Mouse (Mus musculus) layer of hippocampus, adult 9-10 months (tissue): ENCODE results near the gene Ibtk.
"Not testable (repeated sequence)": the region's sequence is repeated elsewhere in the genome, so short reads cannot be mapped to it uniquely, and the experiment has no call there.

ENCODE experiments used
- DNase-seq: peaks from one replicate; pipeline ENCODE4 v3.0.0; 2022; ENCODE audit warnings: low spot score

Gene Ibtk

GRCm38 (mm10) chr9:85749142-85749921 is at the start of gene Ibtk:
Ibtk (minus strand) TSS chr9:85749334.
- peak; percentile 98 for DNase-seq

- DNase-seq = not testable (repeated sequence)
Measured at GRCm38 (mm10) chr9:85791521-85791920, 42.4 kb upstream of the Ibtk start.

GRCm38 (mm10) chr9:85780249-85780648 is 31.1 kb upstream of the Ibtk start:
- DNase-seq = no peak

- peak; percentile 32 for DNase-seq
Measured at GRCm38 (mm10) chr9:85779458-85779857, 30.3 kb upstream of the Ibtk start.

GRCm38 (mm10) chr9:85777544-85777943 is 28.4 kb upstream of the Ibtk start:
- peak; percentile 9 for DNase-seq

- DNase-seq = no peak
Measured at GRCm38 (mm10) chr9:85772280-85772679, 23.1 kb upstream of the Ibtk start.

GRCm38 (mm10) chr9:85771454-85771853 is 22.3 kb upstream of the Ibtk start:
- DNase-seq = no peak

GRCm38 (mm10) chr9:85770369-85770768 is 21.2 kb upstream of the Ibtk start:
- no peak for DNase-seq

GRCm38 (mm10) chr9:85769057-85769789 is 20.1 kb upstream of the Ibtk start:
- DNase-seq = no peak

GRCm38 (mm10) chr9:85767255-85767654 is 18.1 kb upstream of the Ibtk start:
- no peak for DNase-seq

- DNase-seq = no peak
Measured at GRCm38 (mm10) chr9:85762476-85762875, 13.3 kb upstream of the Ibtk start.

GRCm38 (mm10) chr9:85750797-85751196 is 1.7 kb upstream of the Ibtk start:
- DNase-seq = no peak

- no peak for DNase-seq
Measured at GRCm38 (mm10) chr9:85749922-85750509, 882 bp upstream of the Ibtk start.

GRCm38 (mm10) chr9:85748204-85749141 is 661 bp downstream of the Ibtk start:
- DNase-seq = peak; percentile 49

- no peak for DNase-seq
Measured at GRCm38 (mm10) chr9:85745566-85745965, 3.6 kb downstream of the Ibtk start.

- DNase-seq = no peak
Measured at GRCm38 (mm10) chr9:85743358-85743757, 5.8 kb downstream of the Ibtk start.

GRCm38 (mm10) chr9:85742107-85742506 is 7.0 kb downstream of the Ibtk start:
- DNase-seq = no peak

- DNase-seq = no peak
Measured at GRCm38 (mm10) chr9:85739279-85739678, 9.9 kb downstream of the Ibtk start.

GRCm38 (mm10) chr9:85734821-85735220 is 14.3 kb downstream of the Ibtk start:
- DNase-seq = no peak

- DNase-seq = no peak
Measured at GRCm38 (mm10) chr9:85724078-85724477, 25.1 kb downstream of the Ibtk start.

- DNase-seq = no peak
Measured at GRCm38 (mm10) chr9:85717336-85717735, 31.8 kb downstream of the Ibtk start.

GRCm38 (mm10) chr9:85707302-85707701 is 41.8 kb downstream of the Ibtk start:
- DNase-seq = no peak
